Comparison of ENCODE assay signal across 9 mouse cellular contexts in genomic region chr11:77497851-77498250, GRCm38 (mm10). TPM values are rescaled to one million over a fixed set of nuclear protein-coding genes. Genes with fewer than 3 reads are reported as not detected.
DNase-seq lines count a peak whose midpoint lies in the region; ATAC-seq and TF ChIP-seq lines count a peak whose summit lies in the region.
"Had no signal": no experiment of that assay in that cellular context is flagged by ENCODE, and none has a peak within 500 bp of the region (broad histone marks: within the 10 kb centered on the region; RNA-seq: fewer than 3 reads in every experiment).

No protein-coding gene starts in this region.

- H3K27me3 ChIP-seq in heart, embryonic 13.5 days (replicated peaks) = no peaks in the 10 kb centered on the region
- H3K27me3 ChIP-seq in limb, embryonic 12.5 days = no peaks in the 10 kb centered on the region
- H3K27me3 ChIP-seq in neural tube, embryonic 14.5 days (ENCODE audit: control insufficient read depth, insufficient read depth, low read length) = no peaks in the 10 kb centered on the region

- H3K9ac ChIP-seq in heart, embryonic 13.5 days = peak overlapping the region; percentile 73
- no peak overlapping the region for H3K9ac ChIP-seq in limb, embryonic 12.5 days (replicated peaks)
- H3K9ac ChIP-seq in neural tube, embryonic 14.5 days (replicated peaks; ENCODE audit: low read depth, low read length) = no peak overlapping the region

- peak; percentile 62 to 75 for DNase-seq in lung, adult 18-20 months
- DNase-seq in lung, adult 2 months = no peak
- DNase-seq in T-cell, adult 2 months (ENCODE audit: low spot score) = no peak
- DNase-seq in left cerebral cortex, postnatal 36 days (ENCODE audit: low spot score in 2 of 2) = no peak

- no peaks in the 10 kb centered on the region for H3K9me3 ChIP-seq in heart, embryonic 13.5 days
- H3K9me3 ChIP-seq in limb, embryonic 12.5 days = no peaks in the 10 kb centered on the region
- H3K9me3 ChIP-seq in neural tube, embryonic 14.5 days (ENCODE audit: control insufficient read depth, low read length) = no peaks in the 10 kb centered on the region

- no peak overlapping the region for H3K4me3 ChIP-seq in lung, adult 2 months (replicated peaks; ENCODE audit: extremely low read depth, low read depth, low read length)
- H3K4me3 ChIP-seq in heart, embryonic 13.5 days = 0 out of 2 replicates have a peak overlapping the region, but pooled peaks have one; percentile 4
- no peak overlapping the region for H3K4me3 ChIP-seq in limb, embryonic 12.5 days (replicated peaks)
- H3K4me3 ChIP-seq in neural tube, embryonic 14.5 days (ENCODE audit: low read depth, low read length) = no peak overlapping the region

- no peak for TF ChIP-seq POLR2A in lung, adult 2 months (IDR thresholded peaks at IDR 0.05; ENCODE audit: borderline replicate concordance, extremely low read depth, low read depth, low read length)

- peak overlapping the region; percentile 93 for H3K27ac ChIP-seq in heart, embryonic 13.5 days (replicated peaks)
- H3K27ac ChIP-seq in limb, embryonic 12.5 days = peak overlapping the region; percentile 75
- H3K27ac ChIP-seq in neural tube, embryonic 14.5 days (ENCODE audit: low read depth, low read length) = peak overlapping the region; percentile 40; the same call in 1 of the 2 replicates

- TF ChIP-seq CTCF in lung, adult 2 months (IDR thresholded peaks at IDR 0.05; ENCODE audit: insufficient read depth, low read length) = no peak

- peaks cover 43% of the 10 kb centered on the region for H3K36me3 ChIP-seq in heart, embryonic 13.5 days
- peaks cover 40% of the 10 kb centered on the region for H3K36me3 ChIP-seq in limb, embryonic 12.5 days
- H3K36me3 ChIP-seq in neural tube, embryonic 14.5 days (ENCODE audit: control insufficient read depth, insufficient read depth, low read length) = peaks cover 16% of the 10 kb centered on the region

- H3K4me2 ChIP-seq in heart, embryonic 13.5 days = peak overlapping the region; percentile 36
- no peak overlapping the region for H3K4me2 ChIP-seq in limb, embryonic 12.5 days
- no peak overlapping the region for H3K4me2 ChIP-seq in neural tube, embryonic 14.5 days (ENCODE audit: low read depth, low read length)

- H3K4me1 ChIP-seq in lung, adult 2 months (ENCODE audit: control insufficient read depth, insufficient read depth, low read length) = peaks cover 37% of the 10 kb centered on the region
- H3K4me1 ChIP-seq in heart, embryonic 13.5 days = peaks cover 64% of the 10 kb centered on the region
- H3K4me1 ChIP-seq in limb, embryonic 12.5 days (replicated peaks) = peaks cover 58% of the 10 kb centered on the region
- H3K4me1 ChIP-seq in neural tube, embryonic 14.5 days (ENCODE audit: control insufficient read depth, insufficient read depth, low read length) = peaks cover 30% of the 10 kb centered on the region

- WGBS in lung, adult 2 months = 43% methylated on average over 4 of the region's 4 CpGs
- 28% methylated on average over 4 of the region's 4 CpGs for WGBS in heart, embryonic 13.5 days
- 50% methylated on average over 4 of the region's 4 CpGs for WGBS in limb, embryonic 12.5 days
- 29% methylated on average over 4 of the region's 4 CpGs for WGBS in neural tube, embryonic 14.5 days

- no peak for ATAC-seq in heart, embryonic 13.5 days (ENCODE audit: extremely low read depth, insufficient number of reproducible peaks, low FRiP score, low TSS enrichment)
- ATAC-seq in limb, embryonic 12.5 days (ENCODE audit: insufficient number of reproducible peaks, insufficient read depth, low FRiP score, low TSS enrichment, low read depth) = no peak
- ATAC-seq in neural tube, embryonic 14.5 days (ENCODE audit: low read depth) = no peak
- no peak for ATAC-seq in inflammation-experienced regulatory T-cells, adult 6 months

- intact Hi-C loops in left cerebral cortex, postnatal 36 days (cut with DNase I) = no loop called here

RNA-seq across cellular contexts. Expression of gene Git1, which starts 4.5 kb away (rescaled TPM):
- 112 TPM in 2 replicates for polyA plus RNA-seq in lung, adult 2 months (2012; rRNA removed)
- 7.8 and 7.9 TPM in 2 replicates for polyA plus RNA-seq in heart, embryonic 13.5 days (2015; fragmentation: Nextera tagmentation; extraction: Ambion mirVana)
- polyA plus RNA-seq in limb, embryonic 12.5 days (2016; fragmentation: Nextera tagmentation; extraction: Ambion mirVana) = 10.2 and 10.3 TPM in 2 replicates
- polyA plus RNA-seq in neural tube, embryonic 14.5 days (2014; fragmentation: Nextera tagmentation; extraction: Ambion mirVana) = 20.3 and 21.6 TPM in 2 replicates
- total RNA-seq in left cerebral cortex, postnatal 36 days (2021) = 100 to 1,000 TPM; 277 to 296 TPM
- polyA plus RNA-seq in inflammation-experienced regulatory T-cells, adult 6 months (2017; shearing (Covaris generic)) = 10 to 100 TPM in 2 of 3 experiments, 1 to 10 TPM in 1; 9.4 to 13.7 (median 11.0) TPM

RNA-seq across cellular contexts. Expression of gene Ankrd13b, which starts 8.4 kb away (rescaled TPM):
- 21.8 and 22.4 TPM in 2 replicates for polyA plus RNA-seq in lung, adult 2 months (2012; rRNA removed)
- polyA plus RNA-seq in heart, embryonic 13.5 days (2015; fragmentation: Nextera tagmentation; extraction: Ambion mirVana) = 2.6 and 3.3 TPM in 2 replicates
- polyA plus RNA-seq in limb, embryonic 12.5 days (2016; fragmentation: Nextera tagmentation; extraction: Ambion mirVana) = 12.9 and 13.1 TPM in 2 replicates
- 38.2 and 47.7 TPM in 2 replicates for polyA plus RNA-seq in neural tube, embryonic 14.5 days (2014; fragmentation: Nextera tagmentation; extraction: Ambion mirVana)
- 10 to 100 TPM; 84.9 to 99.0 TPM for total RNA-seq in left cerebral cortex, postnatal 36 days (2021)
- polyA plus RNA-seq in inflammation-experienced regulatory T-cells, adult 6 months (2017; shearing (Covaris generic)) = 1 to 10 TPM in 1 of 3 experiments, under 1 TPM in 2; 0.39 to 1.6 (median 0.91) TPM

RNA-seq across cellular contexts. Expression of gene Abhd15, which starts 17.1 kb away (rescaled TPM):
- 3.8 and 5.9 TPM in 2 replicates for polyA plus RNA-seq in lung, adult 2 months (2012; rRNA removed)
- polyA plus RNA-seq in heart, embryonic 13.5 days (2015; fragmentation: Nextera tagmentation; extraction: Ambion mirVana) = 1.1 and 1.6 TPM in 2 replicates
- polyA plus RNA-seq in limb, embryonic 12.5 days (2016; fragmentation: Nextera tagmentation; extraction: Ambion mirVana) = 1.5 and 2.4 TPM in 2 replicates
- 1.5 and 1.8 TPM in 2 replicates for polyA plus RNA-seq in neural tube, embryonic 14.5 days (2014; fragmentation: Nextera tagmentation; extraction: Ambion mirVana)
- total RNA-seq in left cerebral cortex, postnatal 36 days (2021) = 1 to 10 TPM; 1.2 to 1.3 TPM
- 1 to 10 TPM in 2 of 3 experiments, under 1 TPM in 1; 0.88 to 3.8 (median 3.5) TPM for polyA plus RNA-seq in inflammation-experienced regulatory T-cells, adult 6 months (2017; shearing (Covaris generic))

RNA-seq across cellular contexts. Expression of gene Trp53i13, which starts 17.9 kb away (rescaled TPM):
- polyA plus RNA-seq in lung, adult 2 months (2012; rRNA removed) = 31.8 and 41.5 TPM in 2 replicates
- polyA plus RNA-seq in heart, embryonic 13.5 days (2015; fragmentation: Nextera tagmentation; extraction: Ambion mirVana) = 23.5 and 27.7 TPM in 2 replicates
- polyA plus RNA-seq in limb, embryonic 12.5 days (2016; fragmentation: Nextera tagmentation; extraction: Ambion mirVana) = 49.1 and 53.2 TPM in 2 replicates
- polyA plus RNA-seq in neural tube, embryonic 14.5 days (2014; fragmentation: Nextera tagmentation; extraction: Ambion mirVana) = 10.6 and 12.8 TPM in 2 replicates
- total RNA-seq in left cerebral cortex, postnatal 36 days (2021) = 1 to 10 TPM; 3.9 to 4.6 TPM
- polyA plus RNA-seq in inflammation-experienced regulatory T-cells, adult 6 months (2017; shearing (Covaris generic)) = 10 to 100 TPM in 1 of 3 experiments, 1 to 10 TPM in 2; 8.5 to 14.3 (median 8.7) TPM

RNA-seq across cellular contexts. Expression of gene Gm10392, which starts 21.1 kb away (rescaled TPM):
- 0.08 TPM in 1 of 2 replicates, not detected in the other for polyA plus RNA-seq in lung, adult 2 months (2012; rRNA removed)
- 0.11 TPM in 1 of 2 replicates, not detected in the other for polyA plus RNA-seq in heart, embryonic 13.5 days (2015; fragmentation: Nextera tagmentation; extraction: Ambion mirVana)
- not detected in 2 replicates for polyA plus RNA-seq in limb, embryonic 12.5 days (2016; fragmentation: Nextera tagmentation; extraction: Ambion mirVana)
- not detected in 2 replicates for polyA plus RNA-seq in neural tube, embryonic 14.5 days (2014; fragmentation: Nextera tagmentation; extraction: Ambion mirVana)
- total RNA-seq in left cerebral cortex, postnatal 36 days (2021) = not detected
- 1 to 10 TPM in 1 of 3 experiments, under 1 TPM in 2; 0.33 to 1.6 (median 0.74) TPM for polyA plus RNA-seq in inflammation-experienced regulatory T-cells, adult 6 months (2017; shearing (Covaris generic))
- total RNA-seq: layer of hippocampus, postnatal 10 days had no signal

Comparison
In these comparisons a context has a peak if more than half of its experiments do, and no peak if none do; other contexts are left out.
1. DNase-seq: peak in lung, adult 18-20 months (2 of 2); none in lung, adult 2 months (single experiment), T-cell, adult 2 months (single experiment) and left cerebral cortex, postnatal 36 days (0 of 2).
2. H3K27ac ChIP-seq: peak in every context shown above with its lines; median percentile 93 in heart, embryonic 13.5 days; 75 in limb, embryonic 12.5 days; 40 in neural tube, embryonic 14.5 days.